Mouse (Mus musculus): ENCODE results near the gene Bptf. TPM values are rescaled to one million over a fixed set of nuclear protein-coding genes. Genes with fewer than 3 reads are reported as not detected.
"Not testable (repeated sequence)": the region's sequence is repeated elsewhere in the genome, so short reads cannot be mapped to it uniquely, and the experiment has no call there.

The Bptf gene
- 35.3 and 54.9 TPM in 2 replicates for polyA plus RNA-seq (2015; fragmentation: Nextera tagmentation; extraction: Ambion mirVana)

DNA sequence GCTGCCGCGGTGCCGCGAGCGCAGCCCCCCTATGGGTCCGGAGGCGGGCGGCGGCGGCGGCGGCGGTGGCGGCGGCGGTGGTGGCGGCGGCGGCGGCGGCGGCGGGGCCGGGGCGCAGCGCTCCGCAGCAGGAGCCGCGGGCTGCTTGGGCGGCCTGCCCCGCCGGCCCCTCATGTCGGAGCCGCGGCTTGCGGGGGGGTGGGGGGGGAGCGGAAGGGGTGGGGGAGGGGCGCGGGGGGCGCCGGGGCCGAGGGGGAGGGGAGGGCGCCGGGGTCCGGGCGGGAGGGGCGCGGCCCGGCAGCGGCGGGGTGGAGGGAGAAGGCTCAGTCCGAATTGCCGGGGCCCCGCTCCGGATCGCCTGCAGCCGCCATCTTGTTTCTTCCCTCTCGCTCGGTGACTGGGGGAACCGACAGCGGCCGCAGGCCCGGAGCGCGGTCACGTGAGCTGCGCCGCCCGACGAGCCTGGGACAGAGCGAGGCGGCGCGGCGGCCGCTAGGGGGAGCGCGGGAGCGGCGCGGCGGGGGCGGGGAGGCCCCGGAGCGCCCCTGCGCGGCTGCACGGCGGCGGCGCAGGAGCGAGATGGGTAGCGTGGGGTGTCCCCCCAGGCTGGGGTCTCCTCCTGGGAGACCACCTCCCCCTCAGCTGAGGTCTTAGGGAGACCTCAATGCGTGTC lies at the start of gene Bptf:
Bptf (minus strand) TSS at position 379 of the 673 bp plus-strand sequence.
- peak; percentile 92 for DNase-seq (ENCODE audit: low spot score)

DNA sequence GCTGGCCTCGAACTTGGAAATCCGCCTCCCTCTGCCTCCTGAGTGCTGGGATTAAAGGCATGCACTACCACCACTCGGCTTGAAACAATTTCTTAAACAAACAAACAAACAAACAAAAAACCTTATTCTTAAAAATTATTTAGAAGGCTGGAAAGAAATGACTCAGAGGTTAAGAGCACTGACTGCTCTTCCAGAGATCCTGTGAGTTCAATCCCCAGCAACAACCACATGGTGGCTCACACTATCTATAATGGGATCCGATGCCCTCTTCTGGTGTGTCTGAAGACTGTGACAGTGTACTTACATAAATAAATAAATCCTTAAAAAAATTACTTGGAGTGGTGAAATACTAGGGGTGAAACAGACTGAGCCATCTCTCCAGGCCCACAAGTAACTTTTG lies 29.3 kb upstream of the Bptf start:
- DNase-seq (ENCODE audit: low spot score), result no peak

DNA sequence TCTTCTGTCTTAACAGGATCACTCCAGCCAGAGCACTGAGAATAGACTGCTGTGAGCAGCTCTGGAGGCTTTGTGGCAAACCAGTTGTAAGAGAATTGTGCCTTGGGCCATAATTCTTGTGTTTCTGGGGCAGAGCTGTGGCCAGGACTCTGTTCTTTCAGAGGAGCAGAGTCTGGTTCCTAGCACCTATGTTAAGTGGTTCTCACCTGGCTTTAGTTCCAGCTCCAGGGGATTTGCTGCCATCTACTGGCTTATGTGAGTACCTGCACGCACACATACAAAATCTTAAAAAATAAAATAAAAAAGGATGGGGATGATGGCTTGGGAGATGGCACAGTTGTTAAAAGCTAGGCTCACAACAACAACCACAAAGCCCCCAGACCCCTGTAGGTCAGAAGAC lies 27.1 kb upstream of the Bptf start:
- DNase-seq (ENCODE audit: low spot score), result peak; percentile 62

DNA sequence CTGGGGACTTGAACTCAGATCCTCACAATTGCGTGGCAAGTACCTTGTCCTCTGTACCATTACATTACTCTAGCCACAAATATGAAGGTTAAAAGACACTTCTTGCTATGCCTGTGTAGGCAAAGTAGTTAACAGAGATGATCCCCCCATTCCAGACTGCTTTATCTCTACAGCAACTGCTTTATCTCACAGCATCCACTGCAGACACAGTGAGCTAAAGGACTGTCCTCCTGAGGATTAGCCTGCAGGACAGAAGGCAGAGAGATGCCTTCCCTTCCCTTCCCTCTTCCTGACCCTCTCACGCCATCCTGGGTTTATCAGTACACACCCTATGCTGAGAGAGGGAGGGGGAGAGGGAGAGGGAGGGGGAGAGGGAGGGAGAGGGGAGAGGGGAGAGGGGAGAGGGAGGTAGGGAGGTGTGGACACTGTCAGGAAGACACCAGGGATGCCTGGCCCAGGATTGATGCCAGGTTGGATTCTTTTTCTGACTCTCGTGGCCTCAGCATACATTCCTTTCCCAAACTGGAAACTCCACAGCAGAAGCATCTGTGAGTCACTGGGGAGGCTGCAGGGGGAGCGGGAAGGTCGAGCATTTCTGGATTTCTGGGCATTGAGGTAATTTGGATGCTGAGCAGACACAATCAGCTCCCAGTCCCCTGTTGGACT lies 25.2 kb upstream of the Bptf start:
- DNase-seq (ENCODE audit: low spot score), result no peak

DNA sequence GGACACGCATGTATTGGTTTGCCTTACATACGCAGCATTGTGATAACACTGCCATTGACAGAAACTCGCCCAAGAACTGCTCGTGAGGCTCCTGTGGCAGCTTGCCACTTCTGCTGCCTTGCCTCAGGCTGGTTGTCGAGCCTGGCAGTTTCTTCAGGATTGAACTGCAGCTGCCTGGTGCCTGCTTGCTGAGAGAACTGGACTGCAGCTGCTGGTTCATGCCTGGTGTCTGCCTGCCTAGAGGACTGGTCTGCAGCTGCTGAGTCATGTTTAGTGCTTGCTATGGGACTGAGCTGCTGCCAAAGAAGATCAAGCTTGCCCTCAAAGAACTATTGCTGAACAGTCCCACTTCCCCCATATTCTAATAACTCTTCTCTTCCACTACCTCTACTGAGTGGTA lies 23.4 kb upstream of the Bptf start:
- DNase-seq (ENCODE audit: low spot score), result no peak

DNA sequence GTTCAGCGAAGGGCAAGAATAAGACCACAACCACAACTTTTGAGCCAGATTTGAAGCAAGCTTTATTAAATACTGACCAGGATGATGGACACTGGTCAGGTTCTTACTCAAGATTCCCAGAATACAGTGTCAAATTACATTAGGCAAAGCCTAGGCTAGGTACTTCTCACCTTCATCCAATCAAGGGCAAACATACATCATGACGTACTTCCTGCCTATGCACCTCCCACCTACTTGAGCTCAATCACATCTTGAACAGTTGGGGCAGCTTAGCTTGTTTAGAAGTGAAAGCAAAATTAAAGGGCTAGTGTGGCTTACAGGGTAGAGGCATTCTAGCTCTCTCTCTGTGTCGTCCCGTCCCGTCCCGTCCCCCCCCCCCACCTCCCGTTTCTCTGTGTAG lies 22.5 kb upstream of the Bptf start:
- no peak for DNase-seq (ENCODE audit: low spot score)

DNA sequence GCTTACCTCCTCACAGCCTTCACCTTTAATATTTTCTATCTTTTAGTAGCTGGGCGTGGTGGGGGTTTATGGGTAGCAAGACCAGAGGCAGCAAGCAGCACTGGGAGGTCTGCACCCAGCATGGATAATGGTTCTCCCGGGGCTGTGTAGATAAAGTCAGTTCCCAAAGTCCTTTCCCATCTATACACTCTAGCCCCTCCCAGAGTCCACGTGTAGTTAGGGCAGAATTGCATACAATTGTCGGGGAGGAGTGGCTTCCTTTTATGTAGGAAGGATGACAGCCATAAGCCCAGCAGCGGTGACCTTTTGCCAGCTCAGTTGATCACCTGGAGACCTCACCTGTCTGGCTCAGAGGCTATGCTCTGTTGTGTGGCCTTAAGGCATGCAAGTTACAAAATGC lies 21.7 kb upstream of the Bptf start:
- DNase-seq (ENCODE audit: low spot score), result no peak

DNA sequence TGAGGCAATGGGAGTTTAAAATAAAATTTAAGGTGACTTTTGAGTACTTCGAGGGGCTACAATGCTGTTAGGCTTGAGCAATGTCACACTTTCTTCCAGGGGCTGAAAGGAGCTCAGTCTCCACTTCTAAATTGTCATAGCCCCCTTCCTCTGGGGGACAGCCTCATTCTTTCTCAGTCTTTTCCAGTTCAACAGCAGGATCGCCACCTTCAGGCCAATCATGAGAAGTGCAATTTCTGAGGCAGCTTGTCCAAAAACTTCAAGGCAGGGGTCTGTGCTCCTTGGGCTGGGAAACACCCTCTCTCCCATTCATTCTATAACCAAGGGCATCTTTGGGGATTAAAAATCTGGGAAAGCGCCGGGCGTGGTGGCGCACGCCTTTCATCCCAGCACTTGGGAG lies 19.9 kb upstream of the Bptf start:
- DNase-seq (ENCODE audit: low spot score), result peak; percentile 61

DNA sequence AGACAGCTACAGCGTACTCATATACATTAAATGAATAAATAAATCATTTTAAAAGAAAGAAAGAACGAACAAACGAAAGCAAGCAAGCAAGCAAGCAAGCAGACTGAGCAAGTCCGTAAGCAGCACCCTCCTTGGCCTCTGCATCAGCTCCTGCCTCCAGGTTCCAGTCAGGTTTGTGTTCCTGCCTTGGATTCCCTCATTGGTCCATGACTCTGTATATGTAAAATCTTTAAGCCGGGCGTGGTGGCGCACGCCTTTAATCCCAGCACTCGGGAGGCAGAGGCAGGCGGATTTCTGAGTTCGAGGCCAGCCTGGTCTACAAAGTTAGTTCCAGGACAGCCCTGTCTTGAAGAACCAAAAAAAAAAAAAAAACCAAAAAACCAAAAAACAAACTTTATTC lies 12.0 kb upstream of the Bptf start:
- not testable (repeated sequence) for DNase-seq (ENCODE audit: low spot score)

DNA sequence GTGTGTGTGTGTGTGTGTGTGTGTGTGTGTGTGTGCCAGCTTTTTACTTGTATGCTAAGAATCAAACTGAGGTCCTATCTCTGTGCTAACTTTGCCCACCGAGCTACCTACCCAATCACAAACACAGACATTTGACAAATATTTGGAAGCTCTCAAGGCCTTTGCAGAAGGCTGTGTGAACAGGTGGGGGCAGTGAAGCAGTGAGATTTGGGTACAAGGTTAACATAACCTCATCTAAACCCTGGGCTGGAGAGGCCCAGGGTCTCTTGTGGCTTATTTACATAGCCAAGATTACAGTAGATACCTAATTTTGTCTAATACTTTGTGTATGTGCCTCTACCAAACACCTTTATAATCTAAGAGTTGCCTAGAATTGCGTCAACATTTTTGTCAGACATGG lies 10.5 kb upstream of the Bptf start:
- no peak for DNase-seq (ENCODE audit: low spot score)

DNA sequence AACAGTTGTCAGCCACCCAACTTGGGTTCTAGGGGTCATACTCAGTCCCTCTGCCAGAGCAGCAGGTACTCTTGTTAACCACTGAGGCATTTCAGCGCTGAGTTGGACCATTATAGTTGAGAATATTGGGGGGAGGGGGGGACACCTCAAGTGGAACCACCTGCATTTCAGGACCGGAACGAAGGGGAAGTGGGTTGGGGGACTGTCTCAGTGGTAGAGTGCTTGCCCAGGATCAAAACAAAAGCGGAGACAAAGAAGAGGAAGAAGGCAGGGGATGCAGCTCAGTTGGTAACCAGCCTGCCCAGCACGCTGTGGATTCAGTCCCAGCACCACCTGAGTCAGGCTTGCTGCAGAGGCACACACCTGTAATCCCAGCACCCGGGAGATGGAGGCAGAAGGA lies 8.8 kb upstream of the Bptf start:
- DNase-seq (ENCODE audit: low spot score), result peak; percentile 83

DNA sequence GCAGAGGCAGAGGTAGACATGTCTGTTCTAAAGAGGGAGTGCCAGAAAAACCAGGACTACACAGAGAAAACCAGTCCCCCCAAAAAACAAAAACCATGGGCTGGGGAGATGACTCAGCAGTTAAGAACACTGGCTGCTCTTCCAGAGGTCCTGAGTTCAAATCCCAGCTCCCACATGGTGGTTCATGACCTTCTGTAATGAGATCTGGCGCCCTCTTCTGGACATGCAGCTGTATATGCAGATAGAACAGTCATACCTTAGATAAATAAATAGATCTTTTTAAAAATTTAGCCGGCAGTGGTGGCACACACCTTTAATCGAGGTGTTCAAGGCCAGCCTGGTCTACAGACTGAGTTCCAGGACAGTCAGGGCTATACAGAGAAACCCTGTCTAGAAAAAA lies 6.7 kb upstream of the Bptf start:
- DNase-seq (ENCODE audit: low spot score), result peak; percentile 49

DNA sequence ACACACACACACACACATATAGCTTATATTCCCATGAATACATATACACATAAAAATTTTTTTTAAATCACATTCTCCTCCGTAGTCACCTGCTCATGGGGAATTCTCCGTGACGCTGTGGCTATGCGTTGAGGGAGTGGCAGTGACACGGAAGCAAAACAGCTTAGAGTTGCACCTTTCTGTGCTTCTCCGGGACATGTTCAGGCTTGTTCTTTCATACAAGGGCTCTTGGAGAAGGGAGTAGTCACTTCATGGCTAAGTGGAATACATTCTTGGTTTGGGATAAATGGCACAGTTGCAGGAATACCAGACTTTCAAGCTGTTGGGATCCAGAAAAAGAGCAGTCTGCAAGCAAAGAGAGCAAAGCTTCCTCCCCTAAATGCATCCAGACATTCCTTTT lies 5.7 kb upstream of the Bptf start:
- DNase-seq (ENCODE audit: low spot score), result no peak

DNA sequence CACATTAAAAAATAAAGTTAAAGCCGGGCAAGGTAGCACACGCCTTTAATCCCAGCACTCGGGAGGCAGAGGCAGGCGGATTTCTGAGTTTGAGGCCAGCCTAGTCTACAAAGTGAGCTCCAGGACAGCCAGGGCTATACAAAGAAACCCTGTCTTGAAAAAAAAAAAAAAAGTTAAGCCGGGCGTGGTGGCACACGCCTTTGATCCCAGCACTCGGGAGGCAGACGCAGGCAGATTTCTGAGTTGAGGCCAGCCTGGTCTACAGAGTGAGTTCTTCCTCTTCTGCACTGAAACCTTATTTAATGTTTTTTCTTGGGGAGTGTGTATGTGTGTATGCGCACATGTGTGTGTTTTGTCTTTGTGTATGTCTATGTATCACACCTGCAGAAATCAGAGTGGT lies 4.5 kb upstream of the Bptf start:
- not testable (repeated sequence) for DNase-seq (ENCODE audit: low spot score)

DNA sequence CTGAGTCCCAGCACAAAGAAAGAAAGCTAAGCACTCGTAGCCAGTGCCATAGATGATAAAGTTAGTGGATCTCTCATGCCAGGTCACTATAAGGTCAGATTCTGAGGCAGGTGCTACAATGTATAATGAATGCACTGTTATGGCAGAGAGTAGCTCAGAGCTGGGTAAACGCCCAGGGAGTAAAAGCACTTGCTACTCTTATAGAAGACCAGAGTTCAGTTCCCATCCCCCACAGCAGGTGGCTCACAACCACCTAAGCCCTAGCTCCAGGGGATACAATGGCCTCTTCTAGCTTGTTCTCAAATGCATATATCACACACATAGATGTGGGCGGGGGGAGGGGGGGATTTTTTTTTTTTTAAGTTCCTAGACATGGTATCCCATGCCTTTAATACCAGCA lies 3.8 kb upstream of the Bptf start:
- DNase-seq (ENCODE audit: low spot score), result peak; percentile 75

DNA sequence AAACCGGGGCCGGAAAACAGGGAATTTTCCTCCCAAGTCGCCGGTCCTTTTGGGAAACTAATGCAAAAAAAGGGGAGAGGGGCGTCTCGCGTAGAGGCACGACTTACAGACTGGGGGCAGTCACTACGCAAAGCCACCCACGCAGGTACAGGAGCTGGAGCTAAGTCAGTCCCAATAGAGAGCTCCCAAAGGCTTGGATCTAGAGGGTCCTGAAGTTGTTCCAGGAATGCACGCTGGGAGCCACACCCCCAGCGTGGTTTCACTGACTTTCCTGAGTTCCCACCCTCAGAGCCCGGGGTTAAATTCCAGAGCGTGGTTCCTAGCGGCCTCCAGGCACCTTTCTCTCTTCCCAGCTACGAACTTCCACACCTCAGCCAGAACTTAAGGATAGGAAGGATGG lies 499 bp upstream of the Bptf start:
- no peak for DNase-seq (ENCODE audit: low spot score)

DNA sequence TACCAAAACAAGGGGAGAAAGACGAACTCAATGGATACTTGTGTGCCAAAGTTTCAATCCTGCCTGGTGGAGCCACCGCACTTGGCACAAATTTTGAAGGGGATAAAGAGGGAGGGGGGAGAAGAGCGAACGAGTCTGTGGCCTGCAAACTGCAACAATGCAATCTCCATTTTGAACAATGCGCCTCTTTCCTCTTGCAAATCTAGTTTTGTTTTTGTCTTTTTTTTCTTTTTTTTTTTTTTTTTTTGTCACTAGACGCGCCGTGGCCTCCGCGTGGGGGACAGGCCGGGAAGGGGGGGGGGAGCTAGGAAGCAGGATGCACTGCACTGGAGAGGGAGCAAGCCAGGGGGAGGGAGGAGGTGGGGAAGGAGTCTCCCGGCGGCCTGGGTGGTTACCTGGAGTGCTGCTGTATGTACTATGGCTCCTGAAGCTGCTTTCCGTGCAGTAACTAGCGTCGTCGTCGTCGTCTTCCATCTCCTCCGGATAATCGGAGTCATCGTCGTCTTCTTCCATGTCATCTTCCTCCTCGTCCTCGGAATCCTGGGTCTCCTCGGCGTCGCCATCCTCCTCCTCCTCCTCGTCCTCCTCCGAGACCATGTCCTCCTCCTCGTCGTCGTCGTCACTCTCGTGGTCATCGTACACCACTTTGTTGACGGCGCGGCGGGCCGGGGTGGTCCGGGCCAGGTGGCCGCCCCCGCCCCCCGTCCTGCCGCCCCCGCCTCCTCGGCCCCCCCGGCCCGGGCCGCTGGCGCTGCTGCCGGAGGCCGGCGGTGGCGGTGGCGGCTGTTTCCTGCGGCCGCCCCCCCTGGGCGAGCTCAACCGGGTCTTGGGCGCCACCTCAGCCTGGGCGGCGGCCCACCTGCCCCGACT lies 813 bp downstream of the Bptf start:
- DNase-seq (ENCODE audit: low spot score), result peak; percentile 69

DNA sequence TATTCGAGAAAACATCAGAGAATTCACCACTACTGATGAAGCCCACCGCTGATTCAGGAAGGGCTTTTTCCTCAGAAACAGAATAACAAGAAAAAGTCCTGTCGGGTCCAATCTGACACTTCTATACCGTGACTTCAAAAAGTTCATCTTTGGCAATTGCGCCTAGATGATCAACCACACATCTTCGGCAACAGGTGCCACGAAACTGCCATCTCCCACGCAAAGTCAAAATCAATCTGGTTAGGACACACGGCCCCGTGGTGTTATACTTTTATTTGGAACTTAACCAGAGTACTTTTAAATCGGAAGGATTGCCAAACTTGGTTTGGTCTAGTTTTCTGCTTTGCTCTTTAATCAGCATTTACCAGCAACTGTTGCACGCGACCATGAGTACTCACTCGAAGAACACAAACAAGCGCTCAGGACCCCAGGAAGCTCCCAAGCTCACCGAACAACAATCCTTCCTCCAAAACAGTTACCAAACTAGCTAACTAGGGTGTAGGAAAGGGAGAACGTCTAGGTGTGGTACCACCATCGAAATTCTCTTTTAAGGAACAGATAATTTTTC lies 1.6 kb downstream of the Bptf start:
- DNase-seq (ENCODE audit: low spot score), result peak; percentile 46

DNA sequence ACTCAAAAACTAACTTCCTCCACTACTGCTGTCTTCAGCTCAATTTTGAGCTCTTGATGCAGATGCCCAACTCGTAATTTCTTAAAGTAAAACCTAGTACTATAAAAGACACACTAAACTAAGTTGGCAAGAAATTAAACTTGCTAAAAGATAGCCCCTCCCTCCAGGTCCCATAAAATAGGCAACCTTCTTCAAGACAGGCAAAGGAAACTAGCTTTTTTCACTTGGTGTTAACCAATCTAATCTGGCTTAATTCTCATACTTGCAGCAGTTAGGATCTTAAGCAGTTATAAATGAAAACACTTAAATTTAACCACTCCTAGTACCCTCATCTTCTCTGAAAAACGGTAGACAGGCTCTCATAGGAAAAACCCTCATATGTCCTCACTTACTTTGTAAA lies 2.3 kb downstream of the Bptf start:
- DNase-seq (ENCODE audit: low spot score), result no peak

DNA sequence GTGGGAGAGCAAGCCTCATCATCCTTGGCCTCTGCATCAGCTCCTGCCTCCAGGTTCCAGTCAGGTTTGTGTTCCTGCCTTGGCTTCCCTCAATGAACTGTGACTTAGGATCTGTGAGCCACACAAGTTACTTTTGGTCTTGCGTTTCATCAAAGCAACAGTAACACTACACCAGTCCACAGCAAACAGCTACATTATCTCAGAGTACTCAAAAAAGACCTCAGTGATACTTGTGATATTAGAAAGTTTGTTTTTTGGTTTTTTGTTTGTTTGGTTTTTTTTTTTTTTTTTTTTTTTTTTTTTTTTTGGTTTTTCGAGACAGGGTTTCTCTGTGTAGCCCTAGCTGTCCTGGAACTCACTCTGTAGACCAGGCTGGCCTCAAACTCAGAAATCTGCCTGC lies 5.2 kb downstream of the Bptf start:
- DNase-seq (ENCODE audit: low spot score), result not testable (repeated sequence)

DNA sequence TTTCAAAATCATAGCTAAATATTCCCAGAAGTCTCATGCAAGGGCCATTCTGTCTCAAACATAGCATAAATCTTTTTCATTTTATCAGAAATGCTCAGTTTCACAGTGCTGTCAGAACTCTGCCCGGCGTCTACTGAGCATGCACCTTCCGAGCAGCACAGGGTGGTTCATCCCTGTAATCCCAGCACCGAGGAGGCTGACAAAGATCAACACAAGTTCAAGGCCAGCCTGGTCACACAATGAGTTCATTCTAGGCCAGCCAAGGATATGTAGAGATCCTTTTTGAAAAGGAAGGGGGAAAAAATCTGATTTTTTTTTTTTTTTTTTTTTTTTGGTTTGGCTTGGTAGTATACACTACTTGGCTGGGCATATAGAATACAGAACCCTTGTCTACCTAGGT lies 6.9 kb downstream of the Bptf start:
- no peak for DNase-seq (ENCODE audit: low spot score)

DNA sequence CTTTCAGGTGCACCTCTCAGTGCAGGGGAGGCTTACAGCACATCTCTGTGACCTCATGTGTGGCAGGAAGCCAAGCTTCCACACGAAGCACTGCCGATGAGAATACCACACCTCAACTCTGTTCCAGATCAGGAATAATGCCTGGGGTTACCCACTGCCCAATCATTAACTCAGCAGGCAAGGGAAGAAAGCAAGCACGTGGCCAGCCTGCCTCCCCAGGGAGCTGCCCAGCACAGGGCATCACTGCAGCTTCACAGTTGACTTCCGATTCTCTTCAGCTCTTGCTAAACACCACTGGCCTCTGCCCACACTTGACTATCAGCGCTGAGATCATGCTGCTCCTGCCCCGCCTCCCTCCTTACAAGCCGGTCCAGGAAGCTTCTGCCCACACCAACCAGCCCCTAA lies 7.6 kb downstream of the Bptf start:
- DNase-seq (ENCODE audit: low spot score), result no peak
